Mouse (Mus musculus): ENCODE measurements around the gene Sipa1l3. TPM values are rescaled to one million over a fixed set of nuclear protein-coding genes. Genes with fewer than 3 reads are reported as not detected.

Gene Sipa1l3
- total RNA-seq, 2 experiments from 2014 or later = 166 to 185 TPM

DNA sequence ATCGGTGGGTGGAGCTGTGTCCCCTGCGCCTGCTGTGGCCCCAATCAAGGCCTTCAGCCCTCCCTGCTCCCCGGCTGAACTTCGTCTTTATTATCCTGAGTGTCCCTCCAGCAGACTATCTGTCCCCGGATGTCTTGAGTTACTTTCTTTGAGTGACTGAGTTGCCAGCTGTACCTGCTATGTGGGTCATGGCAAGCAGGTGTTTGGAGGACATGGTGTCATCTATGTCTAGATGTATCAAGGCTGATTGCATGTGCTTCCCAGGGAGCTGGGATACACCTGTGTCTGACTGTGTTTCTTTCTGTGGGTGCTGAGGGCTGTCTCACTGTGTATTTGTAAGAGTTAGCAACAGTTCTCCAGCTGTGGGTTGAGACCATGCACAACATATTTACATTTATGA is 208.7 kb downstream of the Sipa1l3 start:
- no peak for DNase-seq (ENCODE audit: low spot score in 2 of 2)

DNA sequence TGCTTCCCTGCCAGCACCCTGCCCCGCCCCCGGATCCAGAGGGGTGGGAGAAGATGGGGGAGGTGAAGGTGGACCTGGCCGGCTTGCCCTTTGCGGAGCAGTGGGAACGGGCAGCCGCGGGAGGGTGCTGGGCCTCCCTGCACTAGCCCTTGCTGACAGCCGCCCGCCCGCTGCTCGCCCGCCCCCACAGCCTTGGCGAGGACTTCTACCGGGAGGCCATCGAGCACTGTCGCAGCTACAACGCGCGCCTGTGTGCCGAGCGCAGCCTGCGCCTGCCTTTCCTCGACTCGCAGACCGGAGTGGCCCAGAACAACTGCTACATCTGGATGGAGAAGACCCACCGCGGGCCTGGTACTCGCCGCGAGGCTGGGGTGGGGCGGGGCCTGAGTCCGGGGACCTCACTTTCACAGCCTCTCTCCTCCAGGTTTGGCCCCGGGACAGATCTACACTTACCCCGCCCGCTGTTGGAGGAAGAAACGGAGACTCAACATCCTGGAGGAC is 209.2 kb downstream of the Sipa1l3 start:
- no peak for DNase-seq (ENCODE audit: low spot score in 2 of 2)

DNA sequence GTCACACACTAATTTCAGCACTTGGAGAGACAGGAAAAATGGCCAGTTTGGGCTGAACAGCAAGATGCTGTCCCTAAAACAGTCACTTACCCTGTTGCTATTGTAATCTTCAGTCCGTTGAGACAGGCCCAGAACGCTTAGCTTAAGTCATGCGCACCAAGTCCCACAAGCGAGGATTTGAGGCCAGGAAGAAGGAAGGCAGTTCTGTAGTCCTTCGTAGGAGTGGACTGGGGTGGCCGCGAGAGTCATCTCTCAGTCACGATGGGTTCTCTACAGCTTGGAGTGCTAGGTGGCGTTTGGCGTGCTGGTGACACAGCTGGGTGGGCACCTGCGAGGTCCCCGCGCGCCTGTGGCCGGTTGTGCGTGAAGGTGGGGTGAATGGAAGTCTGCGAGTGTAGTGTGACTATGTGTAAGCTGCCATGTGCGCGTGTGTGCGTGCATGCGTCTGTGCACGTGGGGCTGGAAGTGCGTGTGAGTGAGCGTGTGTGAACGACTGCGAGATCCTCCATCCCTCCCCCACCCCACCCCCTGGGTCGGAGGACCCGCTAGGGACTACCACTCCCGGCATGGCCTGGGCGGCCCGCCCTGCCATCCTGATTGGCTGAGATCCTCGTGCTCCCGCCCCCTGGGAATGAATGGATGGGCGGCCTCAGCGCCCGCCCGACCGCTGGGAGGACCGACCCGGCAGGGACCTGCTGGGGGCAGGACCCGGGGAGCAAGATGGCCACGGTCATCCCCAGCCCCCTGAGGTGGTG is 210.9 kb downstream of the Sipa1l3 start:
- DNase-seq (ENCODE audit: low spot score in 2 of 2) = peak; percentile 93 to 96

DNA sequence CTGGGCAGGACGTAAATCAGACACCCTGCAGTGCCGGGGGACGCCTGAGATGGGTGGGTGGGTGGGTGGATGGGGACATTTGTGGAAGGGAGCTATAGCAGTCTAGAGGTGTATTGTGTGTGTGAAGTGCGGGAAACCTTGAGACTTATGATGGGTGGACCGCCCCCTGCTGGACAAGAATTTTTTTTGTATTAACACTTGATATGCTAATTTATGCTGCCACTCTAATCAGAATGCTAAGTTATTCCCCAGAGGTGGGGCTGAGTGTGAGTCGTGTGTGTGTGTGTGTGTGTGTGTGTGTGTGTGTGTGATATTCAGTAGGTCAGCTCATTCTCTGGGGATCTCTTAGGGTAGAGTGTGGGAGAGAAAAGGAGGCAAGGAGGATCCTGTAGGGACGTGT is 211.8 kb downstream of the Sipa1l3 start:
- DNase-seq (ENCODE audit: low spot score in 2 of 2) = no peak

DNA sequence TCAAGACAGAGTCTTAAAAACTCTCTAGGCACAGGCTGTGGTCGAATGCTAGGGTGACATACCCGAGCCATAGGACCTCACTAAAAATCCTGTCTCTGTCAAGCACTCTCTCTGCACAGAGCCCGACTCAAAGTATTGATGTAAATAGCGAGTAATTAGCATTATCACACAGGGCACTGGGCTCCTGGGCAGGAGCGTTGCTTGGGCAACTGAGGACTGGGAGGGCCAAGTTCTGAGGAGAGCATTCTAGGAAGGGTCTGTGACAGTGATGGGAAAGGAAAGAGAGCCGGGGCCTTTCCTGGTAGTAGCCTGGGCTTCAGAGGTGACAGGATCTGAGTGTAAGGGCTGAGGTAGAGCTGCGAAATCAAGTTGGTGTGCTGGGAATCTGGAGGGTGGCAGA is 212.3 kb downstream of the Sipa1l3 start:
- DNase-seq (ENCODE audit: low spot score in 2 of 2) = no peak

GRCm38 (mm10) chr7:29305263-29305988 is 213.0 kb downstream of the Sipa1l3 start:
- DNase-seq (ENCODE audit: low spot score in 2 of 2) = no peak

- DNase-seq (ENCODE audit: low spot score in 2 of 2) = no peak
Measured at GRCm38 (mm10) chr7:29304463-29305262, 213.8 kb downstream of the Sipa1l3 start.

GRCm38 (mm10) chr7:29303738-29304462 is 214.5 kb downstream of the Sipa1l3 start, which contains the start of gene Dpf1:
TSS of gene Dpf1 (plus strand) at chr7:29303951.
- peak; percentile 85 to 95 for DNase-seq (ENCODE audit: low spot score in 2 of 2)

- no peak for DNase-seq (ENCODE audit: low spot score in 2 of 2)
Measured at GRCm38 (mm10) chr7:29302641-29303040, 215.8 kb downstream of the Sipa1l3 start.

- DNase-seq (ENCODE audit: low spot score in 2 of 2) = no peak
Measured at GRCm38 (mm10) chr7:29301127-29301566, 217.3 kb downstream of the Sipa1l3 start.

DNA sequence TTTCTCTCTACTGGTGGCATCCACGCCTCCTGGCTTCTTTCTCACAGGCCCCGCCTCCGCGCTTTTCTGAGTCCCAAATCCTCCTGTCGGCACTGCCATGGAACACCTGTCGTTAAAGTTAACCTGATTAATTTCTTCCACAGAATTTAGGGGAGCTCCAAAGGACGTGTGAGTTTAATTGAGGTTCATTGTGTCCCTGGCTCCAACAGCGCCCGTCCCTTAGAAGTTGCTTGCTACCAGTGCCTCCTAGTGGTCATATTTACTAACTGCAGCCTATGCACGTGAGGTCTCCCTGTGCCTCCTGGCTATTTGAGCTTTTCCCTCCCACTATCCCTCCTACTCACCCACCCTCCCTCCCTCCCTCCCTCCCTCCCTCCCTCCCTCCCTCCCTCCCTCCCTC is 221.4 kb downstream of the Sipa1l3 start:
- peak in 1 of 2 experiments; percentile 71 for DNase-seq (ENCODE audit: low spot score in 2 of 2)

- DNase-seq (ENCODE audit: low spot score in 2 of 2) = no peak
Measured at GRCm38 (mm10) chr7:29295861-29296647, 222.4 kb downstream of the Sipa1l3 start.

- no peak for DNase-seq (ENCODE audit: low spot score in 2 of 2)
Measured at GRCm38 (mm10) chr7:29294111-29294761, 224.2 kb downstream of the Sipa1l3 start.

GRCm38 (mm10) chr7:29293131-29294065 is 225.0 kb downstream of the Sipa1l3 start:
- no peak for DNase-seq (ENCODE audit: low spot score in 2 of 2)

- DNase-seq (ENCODE audit: low spot score in 2 of 2) = no peak
Measured at GRCm38 (mm10) chr7:29292458-29293098, 225.9 kb downstream of the Sipa1l3 start.

GRCm38 (mm10) chr7:29291616-29292457 is 226.6 kb downstream of the Sipa1l3 start:
- DNase-seq (ENCODE audit: low spot score in 2 of 2) = no peak

Data from layer of hippocampus, postnatal 14 days (tissue).